Mouse (Mus musculus) fibroblast of lung, adult 2 months (primary cell): ENCODE measurements around the gene Med17.
"Not testable (repeated sequence)": the region's sequence is repeated elsewhere in the genome, so short reads cannot be mapped to it uniquely, and the experiment has no call there.

Experiments
- DNase-seq: peaks from one replicate; pipeline ENCODE4 v3.0.0-alpha.2; 2011; ENCODE audit warnings: low read depth

Med17 gene

DNA sequence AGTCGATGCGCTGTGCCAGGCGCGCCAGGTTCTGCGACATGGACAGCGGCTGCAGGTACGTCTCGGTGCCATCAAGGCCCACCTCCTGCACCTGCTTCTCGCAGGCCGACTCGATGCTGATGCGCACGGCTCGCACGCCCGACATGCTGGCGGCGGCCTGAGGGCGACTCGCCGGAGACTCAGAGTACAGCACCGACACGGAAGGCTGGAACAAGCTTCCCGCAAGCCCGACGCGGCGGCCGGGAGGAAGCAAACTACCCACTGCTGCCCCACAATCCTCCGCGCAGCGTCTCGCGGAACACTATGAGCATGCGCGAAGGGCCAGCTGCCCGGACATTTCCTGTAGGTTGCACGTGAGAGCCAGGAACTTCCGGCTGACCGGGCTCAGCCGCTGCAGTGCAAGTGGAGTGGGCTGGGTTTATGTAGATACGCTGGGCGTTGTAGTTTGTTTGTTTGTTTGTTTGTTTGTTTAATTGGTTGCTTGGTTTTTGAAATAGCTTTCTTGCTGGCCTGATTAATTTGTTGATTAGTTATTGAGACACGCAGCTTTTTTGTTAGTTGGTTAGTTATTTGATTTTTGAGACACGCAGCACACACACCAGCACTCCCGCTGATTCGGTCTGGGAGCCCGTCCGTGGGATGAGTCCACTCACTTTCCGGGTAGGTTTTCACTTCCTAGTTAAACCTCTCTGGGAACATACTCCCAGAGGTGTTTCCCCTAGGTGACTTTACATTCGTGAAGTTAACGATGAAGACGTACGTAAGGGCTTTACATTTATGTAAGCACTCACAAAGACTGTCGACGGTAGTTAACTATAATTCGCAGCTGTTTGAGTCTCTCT, at the start of gene Med17:
Gene Med17, minus strand, starts transcription at position 283 of the 842 bp plus-strand sequence.
- peak; percentile 86 for DNase-seq

DNA sequence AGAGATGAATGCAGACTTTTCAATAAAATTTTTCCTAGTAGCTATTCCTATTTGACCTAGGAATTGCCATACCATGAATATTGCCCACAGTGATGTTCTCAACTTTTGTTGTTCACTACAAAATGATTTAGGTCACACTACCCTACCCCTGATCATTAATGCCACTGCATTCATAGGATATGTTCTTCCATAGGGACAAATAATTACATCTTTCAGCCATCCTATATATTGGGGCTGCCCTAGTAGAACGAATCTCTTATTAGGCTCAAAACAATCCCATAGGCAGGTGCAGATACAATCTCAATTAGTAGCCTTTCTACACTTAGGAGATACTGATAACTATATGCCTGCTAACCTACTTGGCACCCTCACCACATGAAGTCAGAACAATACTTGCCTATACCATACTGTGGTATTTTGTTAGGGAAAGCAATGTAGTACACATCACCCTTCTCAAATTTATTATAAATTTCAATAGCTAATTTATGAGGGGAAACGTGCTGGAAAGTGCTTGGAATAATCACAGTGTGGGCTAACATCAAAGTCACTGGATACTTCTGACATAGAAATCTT, 38.5 kb upstream of the Med17 start:
- no peak for DNase-seq

DNA sequence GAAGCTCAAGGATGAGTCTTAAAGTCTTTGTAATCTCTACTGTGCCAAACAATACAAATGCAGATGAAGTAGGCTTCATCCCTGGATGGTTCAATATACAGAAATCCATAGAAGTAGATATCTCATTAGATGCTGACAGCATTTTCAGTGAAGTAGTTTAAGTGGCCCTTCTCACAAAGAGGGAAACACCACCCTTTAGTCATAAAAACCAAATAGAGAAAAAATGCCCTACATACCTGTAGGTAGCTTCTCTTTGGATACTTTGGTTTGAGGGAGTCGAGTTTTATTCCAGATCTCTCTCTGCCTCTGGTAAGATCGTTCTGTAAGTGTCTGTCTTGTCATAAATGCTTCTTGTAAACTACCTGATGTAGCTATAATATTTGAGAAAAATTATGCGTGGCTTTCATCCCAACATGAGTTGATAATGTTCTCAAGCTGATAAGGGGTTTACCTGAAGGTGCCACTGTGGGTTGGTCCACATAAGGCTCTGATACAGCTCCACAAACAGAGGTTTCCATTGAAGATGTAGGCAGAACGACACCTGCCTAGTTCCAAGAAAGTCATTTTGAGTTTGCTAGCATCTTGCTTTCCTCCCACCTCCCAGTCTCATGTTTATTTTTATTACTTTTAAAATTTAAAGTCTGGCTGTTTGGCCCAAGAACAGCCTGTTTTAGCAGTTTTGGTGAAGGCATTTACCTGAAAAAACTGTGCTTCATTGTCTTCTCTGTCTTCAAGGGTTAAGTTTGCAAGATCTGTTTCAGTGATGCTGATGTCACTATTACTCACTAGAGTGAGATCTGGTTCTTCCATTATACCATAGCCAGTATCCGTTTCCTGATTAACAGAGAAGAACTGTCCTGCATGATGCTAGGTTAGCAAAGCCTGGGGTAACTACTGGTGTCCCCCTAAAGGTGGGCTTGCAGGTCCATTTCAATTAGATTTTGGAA, 37.8 kb upstream of the Med17 start:
- no peak for DNase-seq

DNA sequence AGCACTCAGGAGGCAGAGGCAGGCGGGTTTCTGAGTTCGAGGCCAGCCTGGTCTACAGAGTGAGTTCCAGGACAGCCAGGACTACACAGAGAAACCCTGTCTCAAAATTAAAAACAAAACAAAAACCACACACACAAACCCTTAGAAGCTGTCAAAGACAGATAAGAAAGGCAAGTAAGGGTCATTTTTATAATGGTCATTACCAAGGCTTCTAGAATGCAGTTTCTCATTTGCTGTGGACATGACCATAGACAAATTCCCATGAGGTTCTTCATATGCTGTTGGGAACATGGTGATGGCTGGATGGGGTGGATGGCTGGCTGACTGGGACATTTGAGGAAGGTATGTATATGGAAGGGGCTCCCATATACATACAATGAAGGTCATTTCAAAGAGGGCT, 36.6 kb upstream of the Med17 start:
- DNase-seq = not testable (repeated sequence)

DNA sequence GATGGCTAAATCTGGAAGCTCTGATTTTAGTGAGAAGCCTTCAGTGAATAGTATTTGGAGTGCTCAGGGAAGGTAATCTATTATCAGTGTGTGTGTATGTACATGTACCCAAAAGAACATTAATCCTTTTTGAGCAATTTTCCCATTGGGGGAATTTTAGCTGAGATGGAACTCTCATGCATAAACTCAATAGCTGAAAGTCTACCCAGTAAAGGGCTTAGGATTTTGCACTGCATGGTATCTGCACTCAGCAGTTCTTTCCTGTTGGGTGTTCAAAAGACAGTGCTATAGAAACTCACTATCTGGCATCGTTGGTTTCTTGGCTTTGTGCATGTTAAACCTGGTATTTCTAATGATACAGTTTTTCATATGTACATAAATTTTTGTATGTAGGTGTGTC, 34.9 kb upstream of the Med17 start:
- DNase-seq = no peak

DNA sequence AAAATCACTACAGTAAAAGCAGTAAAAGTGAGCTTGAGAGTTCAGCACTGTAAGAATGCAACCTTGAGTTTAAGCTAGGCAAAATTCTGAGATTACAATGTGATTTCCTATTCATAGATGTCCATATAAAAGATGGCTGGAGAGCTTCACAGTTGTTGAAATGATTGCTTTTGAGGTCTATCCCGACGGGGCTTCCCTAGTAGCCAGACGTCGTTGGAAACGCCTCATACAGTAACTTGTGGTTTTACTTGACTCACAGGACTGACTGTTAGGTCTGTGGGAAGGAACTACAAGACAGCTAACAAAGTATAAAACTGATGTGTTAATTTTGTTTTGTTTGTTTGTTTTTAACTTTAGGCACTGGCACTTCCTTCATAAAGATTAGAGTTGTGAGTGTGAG, 33.9 kb upstream of the Med17 start:
- DNase-seq = no peak

DNA sequence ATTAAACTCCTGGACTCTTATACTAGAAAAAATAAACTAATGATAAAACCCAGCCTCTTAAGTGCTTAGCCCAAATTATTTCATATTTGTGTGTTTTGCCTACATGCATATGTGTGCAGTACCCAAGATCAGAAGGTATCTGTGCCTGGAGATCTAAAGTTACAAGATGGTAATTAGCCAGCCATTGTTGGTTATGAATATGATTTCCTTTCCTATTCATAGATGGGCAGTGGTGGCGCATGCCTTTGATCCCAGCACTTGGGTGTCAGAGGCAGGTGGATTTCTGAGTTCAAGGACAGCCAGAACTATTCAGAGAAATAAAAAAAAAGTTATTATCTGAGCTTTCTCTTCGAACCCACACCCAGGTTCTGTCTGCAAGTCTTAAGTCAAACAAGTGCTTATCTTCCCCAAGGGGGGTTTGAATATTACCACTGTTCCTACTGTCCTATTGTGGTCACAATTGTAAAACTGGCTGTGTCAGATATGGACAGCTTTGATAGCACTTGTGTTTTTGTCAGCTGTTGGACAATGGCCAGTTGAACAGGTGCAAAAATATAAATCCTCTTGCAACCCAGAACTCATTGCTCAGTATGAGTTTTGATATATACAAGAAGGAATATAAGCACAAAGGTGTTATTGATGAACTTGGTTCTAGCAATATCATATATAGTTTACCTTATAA, 32.5 kb upstream of the Med17 start:
- DNase-seq = no peak

DNA sequence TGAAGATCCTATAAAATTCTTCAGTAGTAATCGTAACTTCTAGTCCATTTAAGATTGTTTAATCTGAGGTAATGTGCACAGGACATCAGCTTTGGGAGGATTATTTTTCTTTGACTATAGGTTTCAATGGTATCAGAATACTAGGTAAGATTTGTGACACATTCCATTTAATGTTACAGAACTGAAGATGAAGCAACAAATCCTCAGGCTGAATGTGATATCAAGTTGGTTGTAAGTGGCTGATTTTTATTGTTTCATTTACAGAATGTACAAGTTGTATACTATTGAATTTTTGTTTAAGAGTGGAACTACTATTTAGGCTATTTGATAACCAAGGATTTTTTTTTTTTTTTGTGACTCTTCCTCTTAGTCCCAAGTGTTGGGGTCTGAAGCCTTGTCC, 30.4 kb upstream of the Med17 start:
- DNase-seq = no peak

DNA sequence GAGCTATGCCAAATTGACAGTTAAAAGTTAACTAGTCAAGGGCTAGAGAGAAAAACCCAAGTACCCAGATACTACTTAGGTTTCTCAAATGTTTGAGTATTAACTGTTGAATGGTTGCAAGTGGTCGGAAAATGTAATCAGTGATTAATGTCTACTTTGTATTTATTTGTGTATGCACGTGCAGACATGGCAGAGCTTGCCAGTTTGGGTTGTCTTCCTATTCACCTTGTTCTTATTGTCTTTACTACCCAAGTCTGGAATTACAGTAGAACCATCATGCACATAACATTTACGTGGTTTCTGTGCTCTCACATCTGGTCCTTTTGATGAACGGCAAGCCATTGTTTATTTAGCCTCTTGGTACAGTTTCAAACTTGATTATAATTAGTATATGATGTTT, 29.7 kb upstream of the Med17 start:
- no peak for DNase-seq

DNA sequence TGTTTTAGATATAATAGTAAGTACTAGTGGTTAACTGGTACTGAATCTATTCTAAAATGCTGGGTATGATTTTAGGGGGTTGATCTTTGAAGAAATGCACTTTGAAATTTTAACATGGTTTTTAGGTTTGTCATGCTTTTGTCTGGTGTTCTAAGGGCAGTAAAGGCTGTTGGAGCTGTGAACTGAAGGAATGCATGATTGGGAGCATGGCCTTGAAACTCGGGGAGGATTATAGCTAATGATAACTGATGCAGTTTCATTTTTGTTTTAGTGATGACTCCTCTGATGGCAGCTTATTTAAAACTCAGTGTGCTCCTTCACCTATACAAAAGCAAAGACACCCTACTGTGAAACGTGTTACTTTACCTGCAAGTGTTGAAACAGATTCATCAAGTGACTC, 28.5 kb upstream of the Med17 start:
- DNase-seq = no peak

DNA sequence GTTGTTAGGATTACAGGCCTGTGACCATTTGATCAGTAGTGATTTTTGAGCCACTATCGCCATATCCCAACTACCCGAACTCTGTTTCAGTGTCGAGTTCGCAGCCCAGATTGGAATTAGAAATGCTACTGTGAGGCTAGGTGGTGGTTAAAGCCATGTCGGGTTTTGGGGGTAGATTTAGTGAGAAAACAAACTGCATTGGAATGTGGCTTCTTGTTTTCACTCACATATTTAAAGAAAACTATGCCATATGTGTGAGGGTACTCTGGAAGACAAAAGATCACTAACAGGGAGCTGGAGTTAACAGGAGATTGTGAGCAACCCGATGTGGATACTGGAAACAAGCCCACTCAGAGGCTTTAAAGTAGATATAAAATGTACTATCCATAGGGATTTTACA, 27.5 kb upstream of the Med17 start:
- DNase-seq = no peak

DNA sequence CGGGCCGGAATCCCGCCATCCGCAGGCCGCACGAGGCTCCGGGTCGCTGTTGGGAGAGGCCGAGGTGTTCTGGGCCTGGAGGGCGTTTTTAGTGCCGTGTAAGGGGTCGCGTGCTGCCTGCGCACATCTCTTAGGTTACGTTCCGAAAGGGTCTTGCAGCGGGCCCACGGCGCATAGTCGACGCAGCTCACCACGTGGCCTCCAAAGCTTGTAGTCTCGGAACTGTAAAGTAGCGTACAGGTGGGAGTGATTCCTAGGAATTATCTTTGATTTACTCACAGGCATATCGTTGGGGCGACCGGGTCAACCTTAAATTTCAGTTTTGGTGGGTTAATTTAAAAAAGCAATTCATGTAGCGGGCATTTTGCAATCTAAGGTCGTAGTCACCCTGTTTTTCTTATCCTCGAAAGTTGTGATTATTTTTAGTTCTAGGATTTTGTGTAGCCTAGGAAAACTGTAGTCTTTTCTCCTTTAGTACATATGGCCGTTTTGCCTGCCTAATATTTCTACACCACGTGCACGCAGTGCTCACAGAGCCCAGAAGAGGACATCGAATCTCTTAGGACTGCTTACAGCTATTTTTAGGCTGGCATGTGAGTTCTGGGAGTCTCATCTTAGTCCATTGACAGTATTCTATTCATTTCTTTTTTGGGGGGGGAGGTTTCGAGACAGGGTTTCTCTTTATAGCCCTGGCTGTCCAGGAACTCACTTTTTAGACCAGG, 26.8 kb upstream of the Med17 start, which contains the start of gene 4931406C07Rik:
Gene 4931406C07Rik, minus strand, starts transcription at position 51 of the 722 bp plus-strand sequence.
- DNase-seq = no peak

DNA sequence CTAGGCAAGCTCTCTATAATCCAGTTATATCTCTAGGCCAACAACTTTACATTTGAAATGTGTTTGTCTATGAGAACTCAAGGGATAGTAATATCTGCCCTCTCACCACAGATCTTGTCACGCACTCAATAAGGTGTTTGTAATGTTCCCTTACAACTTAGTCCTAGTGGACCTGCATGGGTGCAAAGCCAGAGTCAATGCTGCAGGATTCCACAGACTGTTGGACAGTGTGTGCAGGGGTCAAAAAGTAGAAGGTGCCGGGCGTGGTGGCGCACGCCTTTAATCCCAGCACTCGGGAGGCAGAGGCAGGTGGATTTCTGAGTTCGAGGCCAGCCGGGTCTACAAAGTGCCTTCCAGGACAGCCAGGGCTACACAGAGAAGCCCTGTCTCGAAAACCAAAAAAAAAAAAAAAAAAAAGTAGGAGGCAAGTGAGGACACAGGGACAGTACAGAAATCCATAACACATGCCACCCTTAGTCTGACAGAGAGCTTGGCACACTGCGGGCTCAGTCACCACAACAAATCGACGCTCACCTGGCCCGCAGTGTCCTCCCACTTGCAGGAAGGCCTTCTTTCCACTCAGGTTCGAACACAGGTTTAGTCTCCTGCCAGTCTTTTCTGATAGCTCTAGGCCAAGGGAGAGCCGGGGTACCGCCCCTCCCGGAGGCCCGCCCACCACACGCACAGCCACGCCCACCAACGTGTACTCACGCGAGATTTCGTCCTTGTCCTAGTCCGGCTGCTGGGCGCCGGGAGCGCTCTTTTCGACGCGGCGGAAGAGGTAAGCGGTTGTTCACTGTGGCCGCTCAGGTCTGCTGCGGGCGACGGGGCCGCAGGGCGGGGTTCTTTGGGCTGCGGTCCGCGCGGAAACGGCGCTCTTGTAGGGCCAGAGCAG, 26.0 kb upstream of the Med17 start, which contains the start of gene Taf1d:
Gene Taf1d, plus strand, starts transcription at position 712 of the 895 bp plus-strand sequence.
- DNase-seq = peak; percentile 91

DNA sequence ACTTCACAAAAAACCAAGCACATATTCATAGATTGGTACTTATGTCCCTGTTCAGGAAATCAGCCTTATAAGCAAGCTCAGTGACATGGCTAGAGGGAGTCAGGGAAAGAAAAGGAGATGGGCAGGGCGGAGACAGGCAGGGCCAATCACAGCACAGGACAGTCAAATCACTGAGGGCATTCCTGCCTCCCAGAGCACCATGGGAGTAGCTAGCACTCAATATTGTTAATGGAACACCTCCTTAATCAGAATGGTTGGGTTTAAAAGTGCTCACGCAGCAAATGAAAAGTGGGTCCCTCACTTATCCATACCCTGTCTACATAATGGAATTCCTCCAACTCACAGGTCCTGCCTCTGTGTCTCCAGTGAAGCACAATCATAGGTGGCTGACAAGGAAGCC, 23.1 kb upstream of the Med17 start:
- DNase-seq = no peak

DNA sequence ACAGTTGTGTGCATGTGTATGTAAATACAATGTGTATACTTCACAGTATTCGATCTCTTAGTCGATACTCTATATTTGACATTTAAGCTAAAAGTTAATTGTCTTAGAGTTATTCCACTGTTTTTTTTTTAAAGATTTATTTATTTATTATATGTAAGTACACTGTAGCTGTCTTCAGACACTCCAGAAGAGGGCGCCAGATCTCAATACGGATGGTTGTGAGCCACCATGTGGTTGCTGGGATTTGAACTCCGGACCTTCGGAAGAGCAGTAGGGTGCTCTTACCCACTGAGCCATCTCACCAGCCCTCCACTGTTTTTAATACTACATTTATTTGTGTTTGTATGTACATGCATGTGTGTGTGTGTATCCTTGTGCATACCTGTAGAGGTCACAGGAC, 22.3 kb upstream of the Med17 start:
- DNase-seq = not testable (repeated sequence)

DNA sequence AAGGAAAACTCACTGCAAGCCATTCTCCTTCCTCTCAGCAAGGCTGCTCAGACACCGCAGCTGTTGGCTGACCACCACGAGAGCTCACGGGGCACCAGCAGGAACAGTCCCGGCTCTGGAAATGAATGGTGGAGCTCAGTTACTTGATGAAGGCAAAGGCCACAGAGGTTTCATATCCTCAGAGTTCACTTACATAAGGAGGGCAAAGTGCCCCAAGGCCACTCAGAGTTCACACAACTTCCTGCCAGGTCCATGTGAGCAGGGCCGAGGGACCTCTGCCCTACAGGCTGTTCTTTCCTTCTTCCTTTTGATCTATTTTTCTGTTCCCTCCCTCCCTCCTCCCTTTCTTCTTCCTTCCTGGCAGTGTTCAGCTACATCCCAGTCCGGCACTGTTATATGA, 21.7 kb upstream of the Med17 start:
- DNase-seq = no peak

DNA sequence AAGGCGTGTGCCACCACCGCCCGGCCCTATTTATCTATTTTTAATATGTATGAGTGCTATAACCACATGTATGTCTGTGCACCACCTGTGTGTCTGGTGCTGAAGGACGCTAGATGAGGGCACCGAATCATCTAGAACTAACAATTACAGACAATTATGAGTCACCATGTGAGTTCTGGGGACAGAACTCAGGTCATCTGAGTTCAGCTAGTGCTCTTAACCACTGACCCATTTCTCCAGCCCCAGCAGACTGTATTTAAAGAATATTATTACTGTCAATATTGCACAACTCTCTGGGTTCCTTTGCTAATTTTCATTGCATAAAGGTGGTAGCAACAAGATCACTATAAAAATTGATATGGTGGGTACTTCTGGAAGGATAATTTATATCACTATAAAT, 20.3 kb upstream of the Med17 start:
- DNase-seq = no peak

DNA sequence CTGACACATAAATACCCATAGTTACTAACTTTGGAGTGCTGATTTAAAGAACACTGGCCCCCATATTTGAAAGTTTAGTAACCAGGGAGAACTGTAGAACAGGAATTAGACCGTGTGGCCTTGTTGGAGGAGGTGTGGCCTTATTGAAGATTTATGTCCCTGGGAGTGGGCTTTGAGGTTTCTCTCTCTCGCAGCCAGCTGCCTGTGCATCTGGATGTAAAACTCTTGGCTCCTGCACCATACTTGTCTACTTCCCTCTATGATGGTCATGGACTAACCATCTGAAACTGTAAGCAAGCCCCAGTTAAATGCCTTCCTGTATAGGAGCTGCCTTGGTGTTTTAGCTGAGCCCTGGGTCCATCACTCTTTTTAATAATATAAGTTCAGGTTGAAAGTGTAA, 18.7 kb upstream of the Med17 start:
- DNase-seq = no peak

DNA sequence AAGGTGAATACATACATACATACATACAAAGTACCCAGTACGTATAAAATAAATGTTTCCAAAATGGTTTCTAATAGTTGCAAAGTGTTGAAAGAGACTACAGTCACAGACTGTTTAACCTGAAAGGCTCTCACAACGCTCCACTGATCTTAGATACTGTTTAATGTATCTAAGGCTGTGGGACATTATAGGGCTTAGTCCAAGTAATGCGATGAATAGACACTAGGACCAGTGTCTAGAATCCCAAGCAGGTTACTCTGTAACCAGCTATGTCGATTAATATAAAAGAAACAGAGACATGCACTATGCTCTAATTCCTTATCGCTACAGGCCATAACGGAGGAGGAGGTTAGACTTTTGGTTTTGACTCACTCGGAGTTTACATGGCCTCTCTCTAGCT, 17.4 kb upstream of the Med17 start:
- DNase-seq = no peak

DNA sequence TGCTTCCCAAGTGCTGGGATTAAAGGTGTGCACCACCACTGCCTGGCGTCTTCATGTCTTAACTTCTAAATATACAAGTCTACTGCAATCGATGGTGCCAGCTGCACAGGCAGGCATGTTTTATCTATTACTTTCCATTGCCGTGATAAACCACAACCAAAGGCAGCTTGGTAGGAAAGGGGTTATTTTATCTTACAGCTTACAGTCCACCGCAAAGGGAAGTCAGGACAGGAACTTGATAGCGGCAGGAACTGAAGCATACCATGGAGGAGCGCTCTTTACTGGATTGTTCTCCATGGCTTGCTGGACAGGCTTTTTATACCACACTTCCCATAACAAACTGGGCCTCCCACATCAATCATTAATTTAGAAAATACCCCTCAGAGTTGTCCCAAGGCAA, 9.5 kb upstream of the Med17 start:
- no peak for DNase-seq
